Mouse (Mus musculus) midbrain, postnatal 0 days (tissue): ENCODE measurements around the gene Rsbn1. TPM values are rescaled to one million over a fixed set of nuclear protein-coding genes. Genes with fewer than 3 reads are reported as not detected.
A peak's percentile ranks its signal among the peaks of the same experiment; 100 is the strongest.

Source experiments
- ATAC-seq: fragments of 200-750 bp; cut with Nextera tagmentation; 2 replicates; pipeline ENCODE4 v1.8.0; 2017; ENCODE audit warnings: moderate number of reproducible peaks, mild to moderate bottlenecking, moderate TSS enrichment, moderate library complexity; ENCODE audit not compliant: low FRiP score
- DNase-seq: peaks from one replicate; pipeline ENCODE4 v3.0.0-alpha.2; 2015; ENCODE audit warnings: low spot score
- H3K27ac ChIP-seq: fragments of 300-500 bp; sonication (generic); 2 replicates; pipeline ENCODE4 v1.5.1; 2014; ENCODE audit warnings: low read depth, mild to moderate bottlenecking, low read length, mixed read lengths
- H3K27me3 ChIP-seq: fragments of 300-500 bp; sonication (generic); 2 replicates; pipeline ENCODE4 v1.6.1; 2014; ENCODE audit warnings: low read length, control low read depth, mixed read lengths; ENCODE audit not compliant: insufficient read depth
- H3K36me3 ChIP-seq: fragments of 300-500 bp; sonication (generic); 2 replicates; pipeline ENCODE4 v1.6.1; 2014; ENCODE audit warnings: low read length, control low read depth, mixed read lengths; ENCODE audit not compliant: insufficient read depth
- H3K4me1 ChIP-seq: fragments of 300-500 bp; sonication (generic); 2 replicates; pipeline ENCODE4 v1.6.1; 2014; ENCODE audit warnings: mild to moderate bottlenecking, control low read depth, antibody characterized with exemption, low read length, mixed read lengths; ENCODE audit not compliant: insufficient read depth
- H3K4me2 ChIP-seq: fragments of 300-500 bp; sonication (generic); 2 replicates; pipeline ENCODE4 v1.6.1; 2014; ENCODE audit warnings: low read depth, mild to moderate bottlenecking, low read length, mixed read lengths; ENCODE audit not compliant: poor library complexity, severe bottlenecking
- H3K4me3 ChIP-seq: fragments of 300-500 bp; sonication (generic); 2 replicates; pipeline ENCODE4 v1.5.1; 2014; ENCODE audit warnings: low read depth, mild to moderate bottlenecking, low read length, moderate library complexity
- H3K9ac ChIP-seq: fragments of 300-500 bp; sonication (generic); replicated peaks from 2 replicates; pipeline ENCODE4 v1.6.1; 2014; ENCODE audit warnings: mild to moderate bottlenecking, low read length, moderate library complexity, mixed read lengths; ENCODE audit not compliant: poor library complexity, severe bottlenecking
- H3K9me3 ChIP-seq: fragments of 300-500 bp; sonication (generic); 2 replicates; pipeline ENCODE4 v1.6.1; 2016; ENCODE audit warnings: low read length, control low read depth
- CTCF ChIP-seq: IDR thresholded peaks from 2 replicates; pipeline ENCODE4 v1.5.1; 2016; ENCODE audit warnings: antibody characterized with exemption, mild to moderate bottlenecking
- WGBS: fragments of 180-500 bp; shearing (Covaris S2); extraction: QIAGEN DNeasy Blood & Tissue Kit; methylation state at CpG from one replicate; pipeline ENCODE4 v1.1.7; 2014; 5-methylcytosine and 5-hydroxymethylcytosine counted together
- polyA plus RNA-seq: library from polyadenylated mRNA; unstranded; fragments of >200 nt; fragmentation: Nextera tagmentation; extraction: Ambion mirVana; gene quantifications from 2 replicates; pipeline ENCODE4 v1.2.1, GENCODE M21; 2015
- total RNA-seq: library from RNA; depleted of rRNA; stranded (reverse); fragments of >200 nt; gene quantifications from 2 replicates; pipeline ENCODE4 v1.2.3, GENCODE M21; 2014; rRNA removed

Rsbn1 gene
- total RNA-seq (35.5 and 38.4 TPM in 2 replicates), polyA plus RNA-seq (18.6 and 21.7 TPM in 2 replicates)

DNA sequence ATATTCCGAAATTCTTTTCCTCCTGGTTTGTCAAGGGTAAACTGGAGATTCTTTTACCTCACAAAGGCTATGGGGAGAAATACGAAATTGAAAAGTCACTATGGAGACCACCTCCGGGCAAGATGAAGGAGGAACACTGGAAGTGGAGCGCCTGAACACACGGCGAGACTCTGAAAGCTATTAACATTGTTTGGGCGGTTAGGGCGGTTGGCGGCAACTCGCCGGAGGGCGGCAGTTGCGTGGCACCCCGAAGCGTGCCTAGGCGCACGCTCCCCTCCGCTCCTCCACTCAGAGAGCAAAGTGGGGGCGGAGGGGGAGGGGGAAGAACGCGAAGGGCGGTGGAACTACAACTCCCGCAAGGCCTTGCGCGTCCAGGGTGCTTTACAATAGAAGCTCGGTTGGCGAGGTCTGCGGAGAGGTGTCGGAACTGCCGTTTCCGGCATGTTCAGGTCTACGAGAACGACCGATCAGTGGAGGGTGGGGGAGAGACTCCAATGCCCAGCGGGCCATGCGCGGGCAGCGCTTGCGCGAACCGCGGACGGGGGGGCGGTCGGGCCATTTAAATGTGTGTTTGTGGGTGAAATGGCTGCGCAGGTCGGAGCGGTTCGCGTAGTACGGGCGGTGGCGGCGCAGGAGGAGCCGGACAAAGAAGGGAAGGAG is at the start of gene Rsbn1:
Gene Rsbn1, plus strand, starts transcription at position 111 of the 660 bp plus-strand sequence.
- Histone ChIP-seq H3K4me2 (peak within 1 kb of the TSS; percentile 80), H3K9me3 (no peaks in the 10 kb centered on the region), H3K27ac (peak within 1 kb of the TSS; percentile 89), H3K36me3 (no peaks in the 10 kb centered on the region), H3K4me1 (no peaks in the 10 kb centered on the region; the same call in 1 of the 2 replicates), H3K9ac (peak within 1 kb of the TSS; percentile 84), H3K4me3 (peak within 1 kb of the TSS; percentile 87), H3K27me3 (no peaks in the 10 kb centered on the region)
- peak; percentile 100 for DNase-seq
- peak; percentile 35 for TF ChIP-seq CTCF
- peak; percentile 100 for ATAC-seq
- WGBS, result under 1% methylated on average over 42 of the region's 55 CpGs

DNA sequence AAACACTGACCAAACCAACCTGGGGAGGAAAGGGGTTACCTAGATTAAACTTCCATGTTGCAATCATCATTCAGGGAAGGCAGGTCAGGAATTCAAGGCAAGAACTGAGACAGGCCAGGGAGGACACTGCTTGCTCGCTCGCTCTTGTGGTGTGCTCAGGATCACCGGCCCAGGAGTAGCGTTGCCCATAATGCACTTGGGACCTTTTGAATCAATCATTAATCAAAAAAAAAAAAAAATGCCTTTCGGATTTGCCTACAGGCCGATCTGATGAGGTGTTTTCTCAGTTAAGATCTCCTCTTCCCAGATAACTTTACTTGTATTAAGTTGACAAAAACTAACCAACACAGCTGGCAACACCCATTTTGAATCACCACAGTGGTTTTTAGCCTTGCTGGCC is 49.7 kb upstream of the Rsbn1 start:
- no peak for DNase-seq
- H3K36me3 ChIP-seq, result no peaks in the 10 kb centered on the region
- H3K27me3 ChIP-seq, result no peaks in the 10 kb centered on the region
- no peaks in the 10 kb centered on the region for H3K4me1 ChIP-seq
- no peak overlapping the region for H3K27ac ChIP-seq
- 85% methylated on average over 6 of the region's 6 CpGs for WGBS
- no peak for TF ChIP-seq CTCF
- H3K9ac ChIP-seq, result no peak overlapping the region
- no peak overlapping the region for H3K4me3 ChIP-seq
- H3K9me3 ChIP-seq, result no peaks in the 10 kb centered on the region
- no peak for ATAC-seq
- H3K4me2 ChIP-seq, result no peak overlapping the region

DNA sequence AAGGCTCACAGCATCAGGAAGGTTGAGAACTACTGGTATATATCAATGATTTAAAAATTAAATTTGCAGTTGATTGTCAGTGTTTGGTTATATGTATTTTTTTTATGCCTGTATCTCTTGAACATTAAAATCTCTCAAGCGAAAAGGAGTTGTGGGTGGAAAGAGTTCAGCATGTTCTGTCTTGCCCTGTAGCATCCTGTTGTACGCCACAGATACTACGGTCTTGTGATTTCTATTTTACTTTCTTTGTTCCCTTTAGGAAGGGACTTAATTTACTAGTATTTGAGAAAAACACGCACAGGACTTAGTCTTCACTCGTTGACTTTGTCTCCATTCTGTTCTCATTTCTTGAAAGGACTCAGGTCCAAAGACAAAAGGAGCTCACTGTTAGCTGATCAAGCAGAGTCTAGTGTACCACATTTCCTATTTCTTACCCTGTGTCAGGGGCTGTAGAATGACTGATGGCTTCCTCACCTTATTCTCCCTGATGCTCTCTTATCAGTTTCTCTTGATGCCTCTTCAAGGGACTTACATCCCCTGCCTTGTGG is 46.4 kb upstream of the Rsbn1 start:
- 90% methylated on average over 5 of the region's 5 CpGs for WGBS
- Histone ChIP-seq H3K9me3 (no peaks in the 10 kb centered on the region), H3K27me3 (no peaks in the 10 kb centered on the region), H3K4me3 (no peak overlapping the region), H3K4me2 (no peak overlapping the region), H3K4me1 (no peaks in the 10 kb centered on the region), H3K27ac (no peak overlapping the region), H3K9ac (no peak overlapping the region), H3K36me3 (no peaks in the 10 kb centered on the region)
- DNase-seq (no peak), ATAC-seq (no peak)
- no peak for TF ChIP-seq CTCF

DNA sequence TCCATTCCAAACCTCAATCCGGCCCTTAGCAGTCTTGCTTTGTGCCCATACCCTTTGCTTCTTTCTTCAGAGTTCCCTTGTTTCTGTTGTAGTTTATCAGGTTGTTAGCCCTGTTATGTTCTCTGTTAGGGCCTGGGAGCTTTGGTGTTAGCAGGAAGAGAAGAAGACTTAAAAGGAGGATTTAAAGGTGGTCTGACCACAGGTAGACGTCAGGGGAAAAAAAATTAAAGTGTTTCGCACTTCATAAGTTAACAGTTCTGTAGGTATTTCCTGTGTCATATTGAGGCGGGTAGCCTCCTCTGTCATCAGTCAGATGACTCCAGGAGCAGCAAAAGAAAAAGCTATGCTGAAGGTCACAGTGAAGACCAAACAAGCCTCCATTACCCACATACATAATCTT is 45.9 kb upstream of the Rsbn1 start:
- WGBS, result 89% methylated on average over 4 of the region's 4 CpGs
- ATAC-seq, result no peak

DNA sequence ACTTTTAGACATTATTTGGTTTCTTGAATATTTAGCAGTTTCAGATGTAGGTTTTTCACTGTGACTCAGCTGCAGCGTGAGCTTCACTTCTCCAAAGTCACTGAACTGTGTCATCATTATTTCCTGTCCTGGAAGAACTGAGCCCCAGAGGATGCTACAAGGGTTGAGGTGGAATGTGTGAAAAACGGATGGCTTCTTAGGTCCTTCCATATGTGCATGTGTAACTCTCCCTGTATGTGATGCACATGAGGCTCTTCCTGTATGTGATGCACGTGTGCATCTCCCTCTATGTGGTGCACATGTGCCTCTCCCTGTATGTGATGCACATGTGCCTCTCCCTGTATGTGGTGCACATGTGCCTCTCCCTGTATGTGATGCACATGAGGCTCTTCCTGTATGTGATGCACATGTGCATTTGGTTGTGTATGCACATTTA is 41.2 kb upstream of the Rsbn1 start:
- 57% methylated on average over 3 of the region's 3 CpGs for WGBS
- H3K4me1 ChIP-seq, result no peaks in the 10 kb centered on the region
- no peak overlapping the region for H3K4me3 ChIP-seq
- no peak overlapping the region for H3K9ac ChIP-seq
- DNase-seq (no peak), ATAC-seq (no peak)
- H3K9me3 ChIP-seq, result no peaks in the 10 kb centered on the region
- TF ChIP-seq CTCF, result no peak
- no peaks in the 10 kb centered on the region for H3K27me3 ChIP-seq
- no peak overlapping the region for H3K4me2 ChIP-seq
- no peak overlapping the region for H3K27ac ChIP-seq
- no peaks in the 10 kb centered on the region for H3K36me3 ChIP-seq

More for the DNA sequence above, 45.9 kb upstream of the Rsbn1 start:
- Histone ChIP-seq H3K9me3 (no peaks in the 10 kb centered on the region), H3K27ac (no peak overlapping the region), H3K9ac (no peak overlapping the region), H3K4me1 (no peaks in the 10 kb centered on the region), H3K4me3 (no peak overlapping the region), H3K4me2 (no peak overlapping the region), H3K27me3 (no peaks in the 10 kb centered on the region), H3K36me3 (no peaks in the 10 kb centered on the region)
- no peak for TF ChIP-seq CTCF
- DNase-seq, result no peak

DNA sequence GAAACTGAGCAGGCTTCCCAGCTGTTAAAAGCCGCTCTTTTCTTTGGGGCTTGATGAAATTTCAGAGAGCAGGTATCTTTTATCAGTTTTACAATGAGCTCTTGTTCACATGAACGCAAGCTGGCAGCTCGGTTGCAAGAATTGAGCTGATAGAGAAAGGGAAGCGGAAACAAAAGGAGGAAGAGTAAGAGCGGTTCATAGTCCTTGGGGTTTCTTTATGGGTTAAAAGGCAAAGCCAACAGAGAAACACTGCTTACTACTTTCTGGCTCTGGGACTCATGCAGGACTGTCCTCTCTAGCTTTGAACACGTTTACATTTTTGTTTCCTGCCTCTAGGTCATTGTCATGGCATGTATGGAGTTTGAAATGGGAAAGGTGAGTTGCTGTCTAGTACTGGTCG is 39.6 kb upstream of the Rsbn1 start:
- WGBS, result 66% methylated on average over 7 of the region's 7 CpGs
- Histone ChIP-seq H3K4me2 (no peak overlapping the region), H3K4me3 (no peak overlapping the region), H3K9ac (no peak overlapping the region), H3K27me3 (no peaks in the 10 kb centered on the region), H3K27ac (no peak overlapping the region), H3K36me3 (no peaks in the 10 kb centered on the region), H3K9me3 (no peaks in the 10 kb centered on the region), H3K4me1 (no peaks in the 10 kb centered on the region)
- DNase-seq, result no peak
- ATAC-seq, result no peak
- no peak for TF ChIP-seq CTCF
